Mouse (Mus musculus) cerebral cortex, adult 2 months (tissue): ENCODE measurements around the gene Pkd2l1.

Experiments used
- WGBS: fragments of 180-500 bp; shearing (Covaris S2); methylation state at CpG from one replicate; pipeline ENCODE4 v1.1.7; 2018; 5-methylcytosine and 5-hydroxymethylcytosine counted together

Gene Pkd2l1

DNA sequence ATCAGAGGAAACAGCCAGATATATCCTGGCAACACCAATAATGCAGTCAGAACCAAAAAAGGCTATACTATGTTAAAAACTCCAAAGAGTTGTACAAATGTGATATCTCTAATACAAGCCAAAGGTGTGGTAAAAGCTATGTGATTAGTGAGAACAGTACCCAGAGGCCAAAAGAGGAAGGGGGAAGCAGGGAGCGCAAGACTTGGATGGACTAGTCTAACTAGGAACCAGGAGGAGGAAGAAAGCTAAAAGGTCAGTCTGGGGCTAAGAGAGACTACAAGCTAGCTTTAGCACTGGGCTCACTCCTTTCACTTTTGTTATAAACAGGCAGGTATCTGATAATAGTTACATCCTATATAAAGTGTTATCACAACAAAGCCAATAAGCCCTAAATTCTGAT is 87.8 kb downstream of the Pkd2l1 start:
- 89% methylated on average over 1 of the region's 1 CpGs for WGBS

DNA sequence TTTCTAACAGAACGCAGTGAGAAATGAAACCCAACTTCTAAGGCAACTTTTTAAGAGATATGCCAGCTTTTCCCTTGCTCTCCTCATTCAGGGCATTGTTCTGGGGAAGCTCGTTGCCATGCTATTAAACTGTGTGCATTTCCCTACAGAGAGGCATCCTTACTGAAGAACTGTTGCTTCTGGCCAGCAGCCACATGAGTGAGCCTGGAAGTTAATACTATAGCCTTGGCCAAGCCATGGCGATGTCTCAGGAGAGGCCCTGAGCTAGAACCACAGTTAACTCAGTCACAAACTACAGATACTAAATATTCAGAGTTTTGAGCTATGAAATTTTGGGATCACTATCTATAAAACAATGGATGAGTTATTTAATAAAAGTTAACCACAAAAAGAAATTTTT is 89.2 kb downstream of the Pkd2l1 start:
- WGBS = 73% methylated on average over 3 of the region's 3 CpGs
